Mouse (Mus musculus): Measurements from ENCODE around the gene Esp1.
"Not testable (repeated sequence)": the region's sequence is repeated elsewhere in the genome, so short reads cannot be mapped to it uniquely, and the experiment has no call there.

Esp1 gene

GRCm38 (mm10) chr17:40726820-40727219 is at the start of gene Esp1:
Gene Esp1, plus strand, starts transcription at chr17:40727120.
- no peak for DNase-seq (ENCODE audit: low spot score)

- DNase-seq (ENCODE audit: low spot score), result no peak
Observed at GRCm38 (mm10) chr17:40716273-40716672, 10.6 kb upstream of the Esp1 start.

GRCm38 (mm10) chr17:40717055-40717454 is 9.9 kb upstream of the Esp1 start:
- DNase-seq (ENCODE audit: low spot score), result not testable (repeated sequence)

- DNase-seq (ENCODE audit: low spot score), result no peak
Observed at GRCm38 (mm10) chr17:40731296-40731695, 4.4 kb downstream of the Esp1 start.

GRCm38 (mm10) chr17:40731724-40732123 is 4.8 kb downstream of the Esp1 start:
- DNase-seq (ENCODE audit: low spot score), result no peak

GRCm38 (mm10) chr17:40763662-40764061 is 36.7 kb downstream of the Esp1 start:
- DNase-seq (ENCODE audit: low spot score), result no peak

- no peak for DNase-seq (ENCODE audit: low spot score)
Observed at GRCm38 (mm10) chr17:40767120-40767519, 40.2 kb downstream of the Esp1 start.
